Mouse (Mus musculus) layer of hippocampus, postnatal 10 days (tissue): Measurements from ENCODE around the gene Cdh13. TPM values are rescaled to one million over a fixed set of nuclear protein-coding genes. Genes with fewer than 3 reads are reported as not detected.

ENCODE experiments used
- DNase-seq, 2 experiments: peaks; one replicate each; pipeline ENCODE4 v3.0.0; 2021; ENCODE audit warnings: low spot score in 2 of 2
- total RNA-seq, 2 experiments: library from RNA; stranded (reverse); gene quantifications; 2 replicates each; pipeline ENCODE4 v1.2.3; 2021

Cdh13 gene
- total RNA-seq, 2 experiments from 2014 or later = 74.9 to 76.6 TPM

GRCm38 (mm10) chr8:118564024-118564423 is 280.5 kb downstream of the Cdh13 start:
- no peak for DNase-seq

- no peak for DNase-seq
Observed at GRCm38 (mm10) chr8:118565186-118565585, 281.7 kb downstream of the Cdh13 start.

GRCm38 (mm10) chr8:118565887-118566747 is 282.6 kb downstream of the Cdh13 start:
- no peak for DNase-seq

- DNase-seq = no peak
Observed at GRCm38 (mm10) chr8:118569366-118569765, 285.8 kb downstream of the Cdh13 start.

GRCm38 (mm10) chr8:118581256-118581655 is 297.7 kb downstream of the Cdh13 start:
- DNase-seq = no peak

- no peak for DNase-seq
Observed at GRCm38 (mm10) chr8:118582185-118582584, 298.7 kb downstream of the Cdh13 start.

- DNase-seq = no peak
Observed at GRCm38 (mm10) chr8:118587981-118588380, 304.4 kb downstream of the Cdh13 start.

- DNase-seq = peak; percentile 23 to 30
Observed at GRCm38 (mm10) chr8:118596816-118597215, 313.3 kb downstream of the Cdh13 start.

GRCm38 (mm10) chr8:118601376-118601775 is 317.8 kb downstream of the Cdh13 start:
- no peak for DNase-seq

- no peak for DNase-seq
Observed at GRCm38 (mm10) chr8:118602074-118602473, 318.5 kb downstream of the Cdh13 start.

GRCm38 (mm10) chr8:118611551-118611950 is 328.0 kb downstream of the Cdh13 start:
- DNase-seq = peak; percentile 70 to 83

GRCm38 (mm10) chr8:118618195-118618594 is 334.7 kb downstream of the Cdh13 start:
- no peak for DNase-seq

GRCm38 (mm10) chr8:118626425-118626824 is 342.9 kb downstream of the Cdh13 start:
- DNase-seq = no peak

- no peak for DNase-seq
Observed at GRCm38 (mm10) chr8:118627737-118628136, 344.2 kb downstream of the Cdh13 start.

- peak; percentile 36 to 39 for DNase-seq
Observed at GRCm38 (mm10) chr8:118628702-118629101, 345.2 kb downstream of the Cdh13 start.

- no peak for DNase-seq
Observed at GRCm38 (mm10) chr8:118635296-118636060, 351.9 kb downstream of the Cdh13 start.

- DNase-seq = no peak
Observed at GRCm38 (mm10) chr8:118639606-118640005, 356.1 kb downstream of the Cdh13 start.

GRCm38 (mm10) chr8:118641799-118642198 is 358.3 kb downstream of the Cdh13 start:
- DNase-seq = no peak

- no peak for DNase-seq
Observed at GRCm38 (mm10) chr8:118648801-118649537, 365.4 kb downstream of the Cdh13 start.

GRCm38 (mm10) chr8:118649981-118650380 is 366.4 kb downstream of the Cdh13 start:
- DNase-seq = no peak

GRCm38 (mm10) chr8:118662001-118662829 is 378.7 kb downstream of the Cdh13 start:
- no peak for DNase-seq
